Mouse (Mus musculus) heart, postnatal 36 days (tissue): ENCODE data around the gene 6430571L13Rik. TPM values are rescaled to one million over a fixed set of nuclear protein-coding genes. Genes with fewer than 3 reads are reported as not detected.

Experiments used
- DNase-seq, 2 experiments: peaks; one replicate each; pipeline ENCODE4 v3.0.0; 2021 to 2022
- intact Hi-C: fragments of 180-260 bp; cut with DNase I; formaldehyde crosslinking; loops from one replicate; pipeline ENCODE4 v1.15.1; 2025
- total RNA-seq, 2 experiments: library from RNA; stranded (reverse); gene quantifications; 2 replicates each; pipeline ENCODE4 v1.2.3; 2021

Gene 6430571L13Rik
- 1 to 10 TPM; 4.2 to 5.3 TPM for total RNA-seq

GRCm38 (mm10) chr9:107340267-107340859 lies at the start of gene 6430571L13Rik:
Gene 6430571L13Rik (plus strand): TSS chr9:107340602.
- intact Hi-C loops, result no loop called here

GRCm38 (mm10) chr9:107290897-107291296 lies 49.5 kb upstream of the 6430571L13Rik start:
- DNase-seq, result peak; percentile 92 to 94
- intact Hi-C loops, result loop anchor here (1.0 to 5.0 kb wide), 6 partner anchors 44 to 604 kb away; partner anchors contain the start of gene Tex264

More at GRCm38 (mm10) chr9:107340267-107340859, at the start of gene 6430571L13Rik:
- peak; percentile 93 to 95 for DNase-seq

GRCm38 (mm10) chr9:107294249-107294648 lies 46.2 kb upstream of the 6430571L13Rik start:
- intact Hi-C loops, result loop anchor here (1.0 to 5.0 kb wide), 4 partner anchors 42 to 607 kb away; partner anchors contain the start of gene Tex264

GRCm38 (mm10) chr9:107295616-107296015 lies 44.8 kb upstream of the 6430571L13Rik start:
- intact Hi-C loops, result no loop called here
- DNase-seq, result no peak

More at GRCm38 (mm10) chr9:107294249-107294648, 46.2 kb upstream of the 6430571L13Rik start:
- peak; percentile 85 to 90 for DNase-seq

- intact Hi-C loops, result no loop called here
- no peak for DNase-seq
These were observed 44.6 kb upstream of the 6430571L13Rik start, which contains the start of gene Cish for GRCm38 (mm10) chr9:107296016-107296040. Gene Cish (plus strand): TSS chr9:107296026.

GRCm38 (mm10) chr9:107296041-107296440 lies 44.4 kb upstream of the 6430571L13Rik start:
- intact Hi-C loops, result no loop called here
- no peak for DNase-seq

- DNase-seq, result peak; percentile 97 to 98
- intact Hi-C loops, result no loop called here
These were observed 43.9 kb upstream of the 6430571L13Rik start for GRCm38 (mm10) chr9:107296501-107296965.

GRCm38 (mm10) chr9:107297059-107297458 lies 43.3 kb upstream of the 6430571L13Rik start:
- no peak for DNase-seq
- intact Hi-C loops, result no loop called here

- DNase-seq, result no peak
- intact Hi-C loops, result no loop called here
These were observed 42.7 kb upstream of the 6430571L13Rik start for GRCm38 (mm10) chr9:107297658-107298057.

- intact Hi-C loops, result no loop called here
These were observed 42.2 kb upstream of the 6430571L13Rik start for GRCm38 (mm10) chr9:107298059-107298780.

GRCm38 (mm10) chr9:107298876-107299275 lies 41.5 kb upstream of the 6430571L13Rik start:
- intact Hi-C loops, result no loop called here
- DNase-seq, result peak in 1 of 2 experiments; percentile 37

More at GRCm38 (mm10) chr9:107298059-107298780, 42.2 kb upstream of the 6430571L13Rik start:
- DNase-seq, result peak in 1 of 2 experiments; percentile 53

GRCm38 (mm10) chr9:107299783-107300182 lies 40.6 kb upstream of the 6430571L13Rik start:
- intact Hi-C loops, result loop anchor here (2.0 kb wide), 1 partner anchor 25 kb away; no protein-coding TSS in a partner anchor
- peak in 1 of 2 experiments; percentile 57 for DNase-seq

- intact Hi-C loops, result loop anchor here (2.0 kb wide), 1 partner anchor 24 kb away; no protein-coding TSS in a partner anchor
- DNase-seq, result no peak
These were observed 40.0 kb upstream of the 6430571L13Rik start for GRCm38 (mm10) chr9:107300224-107300973.

- intact Hi-C loops, result loop anchor here (2.0 kb wide), 1 partner anchor 23 kb away; no protein-coding TSS in a partner anchor
- DNase-seq, result no peak
These were observed 38.7 kb upstream of the 6430571L13Rik start for GRCm38 (mm10) chr9:107301554-107302331.

- intact Hi-C loops, result no loop called here
- DNase-seq, result no peak
These were observed 37.8 kb upstream of the 6430571L13Rik start for GRCm38 (mm10) chr9:107302592-107302991.

- no peak for DNase-seq
- intact Hi-C loops, result no loop called here
These were observed 37.1 kb upstream of the 6430571L13Rik start for GRCm38 (mm10) chr9:107303121-107303820.

GRCm38 (mm10) chr9:107303900-107304299 lies 36.5 kb upstream of the 6430571L13Rik start:
- intact Hi-C loops, result no loop called here
- no peak for DNase-seq

- no peak for DNase-seq
- intact Hi-C loops, result no loop called here
These were observed 36.0 kb upstream of the 6430571L13Rik start for GRCm38 (mm10) chr9:107304383-107304782.

- intact Hi-C loops, result no loop called here
- no peak for DNase-seq
These were observed 35.4 kb upstream of the 6430571L13Rik start for GRCm38 (mm10) chr9:107305012-107305411.
